Mouse (Mus musculus) urinary bladder, adult 2 months (tissue): ENCODE measurements around the gene Maco1. TPM values are rescaled to one million over a fixed set of nuclear protein-coding genes. Genes with fewer than 3 reads are reported as not detected.
"Not testable (repeated sequence)": the region's sequence is repeated elsewhere in the genome, so short reads cannot be mapped to it uniquely, and the experiment has no call there.

ENCODE experiments used
- DNase-seq: peaks from one replicate; pipeline ENCODE4 v3.0.0; 2022; ENCODE audit warnings: low spot score
- polyA plus RNA-seq: library from polyadenylated mRNA; depleted of rRNA; stranded (reverse); fragments of >200 nt; gene quantifications from 2 replicates; pipeline ENCODE4 v1.2.3, GENCODE M21; 2012

Maco1 gene
- polyA plus RNA-seq, 1 experiment = 35.6 TPM

- DNase-seq = no peak
These were observed 5.3 kb upstream of the Maco1 start for GRCm38 (mm10) chr4:134858494-134858893.

GRCm38 (mm10) chr4:134856501-134856900 is 3.4 kb upstream of the Maco1 start:
- DNase-seq = no peak

GRCm38 (mm10) chr4:134856056-134856455 is 2.9 kb upstream of the Maco1 start:
- no peak for DNase-seq

GRCm38 (mm10) chr4:134855371-134855770 is 2.2 kb upstream of the Maco1 start:
- DNase-seq = no peak

GRCm38 (mm10) chr4:134853637-134854485 is 716 bp upstream of the Maco1 start:
- peak; percentile 85 for DNase-seq

GRCm38 (mm10) chr4:134852438-134853255 is 498 bp downstream of the Maco1 start:
- no peak for DNase-seq

- DNase-seq = no peak
These were observed 1.3 kb downstream of the Maco1 start for GRCm38 (mm10) chr4:134851876-134852275.

- DNase-seq = no peak
These were observed 1.9 kb downstream of the Maco1 start for GRCm38 (mm10) chr4:134851236-134851635.

- no peak for DNase-seq
These were observed 2.6 kb downstream of the Maco1 start for GRCm38 (mm10) chr4:134850551-134850950.

GRCm38 (mm10) chr4:134847587-134847986 is 5.6 kb downstream of the Maco1 start:
- no peak for DNase-seq

GRCm38 (mm10) chr4:134843566-134843965 is 9.6 kb downstream of the Maco1 start:
- DNase-seq = no peak

- DNase-seq = no peak
These were observed 12.9 kb downstream of the Maco1 start for GRCm38 (mm10) chr4:134840231-134840630.

GRCm38 (mm10) chr4:134838706-134839105 is 14.4 kb downstream of the Maco1 start:
- not testable (repeated sequence) for DNase-seq

- DNase-seq = no peak
These were observed 14.9 kb downstream of the Maco1 start for GRCm38 (mm10) chr4:134838221-134838620.

- no peak for DNase-seq
These were observed 17.7 kb downstream of the Maco1 start for GRCm38 (mm10) chr4:134835486-134835885.

- DNase-seq = no peak
These were observed 21.2 kb downstream of the Maco1 start for GRCm38 (mm10) chr4:134831934-134832333.

- DNase-seq = no peak
These were observed 25.3 kb downstream of the Maco1 start for GRCm38 (mm10) chr4:134827806-134828205.

GRCm38 (mm10) chr4:134826348-134826747 is 26.8 kb downstream of the Maco1 start:
- DNase-seq = no peak

- not testable (repeated sequence) for DNase-seq
These were observed 27.3 kb downstream of the Maco1 start for GRCm38 (mm10) chr4:134825864-134826263.

GRCm38 (mm10) chr4:134823560-134823959 is 29.6 kb downstream of the Maco1 start:
- DNase-seq = no peak

GRCm38 (mm10) chr4:134821061-134821460 is 32.1 kb downstream of the Maco1 start:
- no peak for DNase-seq

- no peak for DNase-seq
These were observed 35.4 kb downstream of the Maco1 start for GRCm38 (mm10) chr4:134817706-134818105.

- no peak for DNase-seq
These were observed 38.9 kb downstream of the Maco1 start for GRCm38 (mm10) chr4:134814229-134814571.
